Mouse (Mus musculus) heart, postnatal 4 days (tissue): ENCODE results near the gene Capn15. TPM values are rescaled to one million over a fixed set of nuclear protein-coding genes. Genes with fewer than 3 reads are reported as not detected.

Experiments
- DNase-seq: peaks from one replicate; pipeline ENCODE4 v3.0.0; 2021
- total RNA-seq, 2 experiments: library from RNA; stranded (reverse); gene quantifications; 2 replicates each; pipeline ENCODE4 v1.2.3; 2021

Gene Capn15
- total RNA-seq, 2 experiments from 2014 or later, result 13.0 to 16.7 TPM

- DNase-seq, result no peak
These were observed 30.9 kb downstream of the Capn15 start for GRCm38 (mm10) chr17:25954671-25955070.

GRCm38 (mm10) chr17:25953161-25953560 is 32.4 kb downstream of the Capn15 start:
- DNase-seq, result no peak

DNA sequence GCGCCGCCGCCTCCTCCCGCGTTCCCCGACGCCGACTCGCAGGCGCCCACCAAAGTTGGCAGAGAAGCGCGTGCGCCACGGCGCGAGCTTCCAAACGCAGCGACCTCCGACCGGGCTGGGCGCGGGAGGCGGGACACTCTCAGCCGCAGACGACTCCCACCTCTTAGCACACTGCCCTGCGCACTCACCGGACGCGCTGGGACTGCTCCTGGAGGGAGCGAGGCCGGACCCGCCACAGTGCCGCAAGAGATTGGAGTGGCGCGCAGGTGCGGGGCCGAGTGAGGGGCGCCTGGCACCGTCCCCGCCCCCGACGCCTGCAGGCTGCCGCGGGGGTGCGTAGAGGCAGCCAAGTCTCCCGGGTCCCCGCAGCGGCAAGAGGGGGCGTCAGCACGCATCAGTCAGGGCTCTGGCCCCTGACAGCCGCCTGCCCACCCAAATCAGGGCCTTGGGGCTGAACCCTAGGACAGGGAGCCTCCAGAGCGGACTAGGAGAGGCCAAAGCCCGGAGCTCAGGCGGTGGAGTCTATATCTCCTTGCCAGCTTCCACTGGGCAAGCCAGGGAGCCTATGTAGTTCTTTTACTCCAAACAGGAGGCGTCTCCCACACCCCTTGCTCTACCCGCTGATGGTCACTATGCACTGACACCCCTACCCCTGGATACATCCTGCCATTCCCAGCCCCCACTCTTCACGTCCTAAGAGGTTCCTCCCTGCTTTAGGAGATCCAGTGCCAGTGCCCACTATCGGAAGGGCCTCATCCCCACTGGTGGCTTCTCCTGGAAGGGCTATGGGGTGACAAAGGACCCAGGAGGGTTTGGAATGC is 33.6 kb downstream of the Capn15 start, which contains the start of gene A930017K11Rik:
A930017K11Rik (minus strand) TSS at position 763 of the 821 bp plus-strand sequence.
- DNase-seq, result no peak

- peak; percentile 23 for DNase-seq
These were observed 34.3 kb downstream of the Capn15 start for GRCm38 (mm10) chr17:25951225-25951802.

DNA sequence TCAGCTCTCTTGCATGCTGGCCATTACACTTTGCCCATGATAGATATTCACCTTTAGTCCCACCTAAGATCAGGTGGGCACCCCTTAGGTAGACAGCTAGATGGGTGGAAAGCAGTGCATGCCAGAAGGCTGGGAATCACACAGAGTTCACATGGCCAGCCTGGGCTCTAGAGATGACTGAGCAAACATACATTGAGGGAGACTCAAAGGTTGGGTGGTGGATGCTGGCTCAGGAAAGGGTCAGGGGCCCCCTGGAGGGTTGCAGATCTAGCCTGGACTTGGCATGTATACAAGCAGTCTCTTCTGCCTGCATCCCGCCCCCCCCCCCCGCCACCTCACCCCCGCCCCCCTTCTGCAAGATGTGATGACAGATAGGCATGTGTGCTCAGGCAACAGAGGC is 34.9 kb downstream of the Capn15 start:
- DNase-seq, result no peak

DNA sequence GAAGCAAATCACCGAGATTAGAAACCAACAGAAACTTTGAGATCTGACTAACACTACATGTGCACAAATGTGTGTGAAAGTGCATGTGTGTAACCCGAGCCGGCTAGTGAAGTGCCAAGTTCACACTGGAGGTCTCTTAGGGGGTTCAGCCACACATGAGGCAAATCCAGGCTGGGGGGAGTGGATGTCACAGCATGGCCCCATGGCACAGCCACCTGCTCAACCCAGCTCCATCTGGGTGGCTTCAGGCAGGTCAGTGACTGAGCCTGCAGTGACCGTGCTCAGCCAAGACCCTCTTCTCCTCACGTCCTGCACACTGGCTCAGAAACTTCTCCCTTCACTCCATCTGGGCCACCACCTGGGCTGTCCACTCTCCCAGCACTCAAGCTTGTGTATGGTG is 35.6 kb downstream of the Capn15 start:
- no peak for DNase-seq

DNA sequence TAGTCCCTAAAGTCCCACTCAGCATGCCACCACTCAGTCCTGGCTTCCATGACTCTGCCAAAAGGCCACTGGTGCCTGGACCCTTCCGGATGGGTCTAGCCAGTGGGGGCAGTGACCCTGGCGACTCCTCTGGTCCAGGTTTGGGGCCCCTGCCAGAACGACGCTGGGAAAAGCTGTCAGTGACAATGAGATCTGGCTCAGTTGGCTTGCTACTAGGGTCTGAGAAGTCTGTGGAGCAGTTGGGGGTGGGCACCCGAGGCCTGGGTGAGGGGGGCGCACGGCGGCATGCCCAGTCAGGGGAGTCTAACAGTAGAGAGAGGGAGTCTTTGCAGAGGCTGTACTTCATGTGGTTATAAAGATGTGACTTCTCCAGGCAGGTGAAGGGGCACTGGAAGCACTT is 37.5 kb downstream of the Capn15 start:
- DNase-seq, result no peak

GRCm38 (mm10) chr17:25947576-25947975 is 38.0 kb downstream of the Capn15 start:
- DNase-seq, result no peak

DNA sequence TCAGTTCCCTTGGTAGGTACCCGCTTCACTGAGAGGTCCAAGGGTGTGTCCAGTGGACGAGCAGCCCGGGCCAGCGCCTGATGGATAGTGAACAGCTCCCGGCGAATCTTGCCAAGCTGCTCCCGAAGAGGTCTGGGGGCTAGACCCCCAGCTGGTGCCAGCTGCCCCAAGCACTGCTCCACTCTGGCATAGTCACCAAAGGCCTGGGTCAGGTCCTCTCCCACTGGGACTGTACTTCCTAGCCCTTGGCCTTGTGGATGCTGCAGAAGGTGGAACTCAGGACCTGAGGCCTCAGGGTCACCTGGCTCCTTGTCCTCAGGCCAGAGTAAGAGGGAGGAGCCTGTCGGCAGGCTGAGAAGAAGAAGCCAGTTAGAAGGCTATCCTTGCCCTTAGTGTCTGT is 38.7 kb downstream of the Capn15 start:
- DNase-seq, result no peak

- DNase-seq, result no peak
These were observed 39.2 kb downstream of the Capn15 start for GRCm38 (mm10) chr17:25946349-25946748.

DNA sequence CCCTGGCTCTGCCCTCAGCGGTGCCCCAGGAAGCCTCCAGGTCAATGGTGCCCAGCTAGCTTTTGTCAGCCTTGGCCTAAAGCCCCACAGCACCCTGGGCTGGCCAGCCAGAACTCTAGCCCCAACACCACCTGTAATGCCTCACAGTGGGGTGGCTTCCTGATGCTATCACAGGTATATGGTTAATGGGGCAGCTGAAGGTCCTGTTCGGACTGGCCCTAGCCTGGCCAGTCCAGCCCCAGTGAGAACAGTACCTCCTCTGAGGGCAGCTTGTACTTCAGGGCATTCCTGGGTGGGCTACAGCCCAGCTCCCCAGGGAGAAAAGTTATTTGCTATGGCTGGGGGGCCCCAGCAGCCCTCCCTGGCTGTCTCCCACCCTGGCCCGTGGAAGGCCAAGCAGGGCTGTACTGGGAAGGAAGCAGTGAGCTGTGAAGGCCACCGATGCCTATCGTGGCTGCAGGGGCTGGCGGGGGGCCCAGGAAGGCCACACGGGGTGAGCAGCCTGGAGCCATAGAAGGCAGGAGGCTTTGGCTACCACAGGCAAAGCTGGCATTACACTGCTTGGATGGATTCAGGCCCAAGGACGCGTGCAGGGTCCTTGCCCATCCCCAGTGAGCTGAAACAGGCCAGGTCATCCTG is 40.0 kb downstream of the Capn15 start:
- no peak for DNase-seq

- no peak for DNase-seq
These were observed 41.0 kb downstream of the Capn15 start, which contains the start of the genes Pigq and Nhlrc4 for GRCm38 (mm10) chr17:25944366-25945163. TSS of gene Pigq (minus strand) at chr17:25944936. TSS of gene Nhlrc4 (minus strand) at chr17:25944961.

GRCm38 (mm10) chr17:25943769-25944168 is 41.8 kb downstream of the Capn15 start:
- no peak for DNase-seq

- DNase-seq, result no peak
These were observed 42.4 kb downstream of the Capn15 start for GRCm38 (mm10) chr17:25943221-25943620.

DNA sequence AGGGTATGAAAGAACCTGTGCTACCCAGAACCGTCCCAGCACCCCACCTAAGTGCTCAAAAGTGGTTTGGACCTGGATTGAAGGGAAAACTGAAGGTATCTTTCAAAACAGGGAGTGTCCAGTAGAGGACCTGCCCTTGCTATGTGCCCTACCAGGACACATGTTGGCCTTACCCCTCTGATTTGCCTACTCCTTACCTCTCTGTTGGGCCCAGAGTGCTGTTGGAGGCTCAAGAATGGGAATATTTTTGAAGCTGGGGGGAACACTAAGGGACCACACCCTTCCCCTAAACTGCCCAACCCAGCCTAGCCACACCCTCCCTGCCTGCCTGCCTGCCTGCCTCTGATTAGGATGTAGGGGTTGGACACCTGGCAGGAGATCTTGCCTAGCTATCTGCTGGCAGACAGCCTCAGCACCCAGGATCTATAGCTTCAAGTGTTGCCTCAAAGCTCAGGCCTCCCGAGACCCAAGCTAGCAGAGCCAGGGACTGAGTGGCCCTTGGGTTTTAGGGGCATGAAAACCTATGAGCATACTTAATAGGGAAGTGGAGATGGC is 42.9 kb downstream of the Capn15 start:
- no peak for DNase-seq

GRCm38 (mm10) chr17:25941511-25942241 is 43.9 kb downstream of the Capn15 start:
- peak; percentile 87 for DNase-seq

DNA sequence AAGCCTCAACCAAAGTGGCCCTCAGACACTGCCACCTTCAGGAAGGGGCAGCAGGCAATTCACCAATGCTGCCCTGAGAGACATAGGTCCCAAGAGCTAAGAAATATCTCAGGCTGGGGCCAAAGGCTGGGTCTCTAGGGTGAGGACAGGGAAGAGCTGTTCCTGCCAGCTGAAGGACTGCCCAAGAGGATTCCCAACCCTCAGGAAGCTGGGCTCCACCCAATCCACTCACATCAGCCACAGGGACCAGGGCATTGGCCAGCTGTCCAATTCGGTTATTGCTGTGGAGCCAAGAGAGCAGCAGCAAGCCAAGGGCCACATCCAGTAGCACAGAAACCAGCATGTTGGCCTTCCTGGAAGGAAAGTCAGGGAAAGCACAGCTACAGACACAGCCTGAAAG is 51.1 kb downstream of the Capn15 start:
- no peak for DNase-seq

GRCm38 (mm10) chr17:25925348-25925747 is 60.2 kb downstream of the Capn15 start:
- DNase-seq, result peak; percentile 52

DNA sequence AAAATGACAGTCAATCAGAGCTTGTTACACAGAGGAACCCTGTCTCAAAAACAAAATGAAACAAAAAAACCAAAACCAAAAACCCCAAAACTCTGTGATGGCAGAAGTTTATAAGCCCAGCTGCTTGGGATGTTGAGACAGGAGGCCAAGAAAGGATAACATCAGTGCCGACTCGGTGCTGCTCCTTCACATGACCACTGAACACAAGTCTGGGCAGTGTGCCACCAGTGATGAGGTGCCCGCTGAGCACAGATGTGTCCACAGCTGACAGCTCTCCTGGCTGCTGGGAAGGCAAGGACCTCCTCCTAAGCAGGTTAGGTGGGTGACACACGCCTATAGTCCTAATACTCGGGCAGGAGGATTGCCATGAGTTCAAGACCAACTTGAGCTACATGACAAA is 63.5 kb downstream of the Capn15 start:
- peak; percentile 24 for DNase-seq

DNA sequence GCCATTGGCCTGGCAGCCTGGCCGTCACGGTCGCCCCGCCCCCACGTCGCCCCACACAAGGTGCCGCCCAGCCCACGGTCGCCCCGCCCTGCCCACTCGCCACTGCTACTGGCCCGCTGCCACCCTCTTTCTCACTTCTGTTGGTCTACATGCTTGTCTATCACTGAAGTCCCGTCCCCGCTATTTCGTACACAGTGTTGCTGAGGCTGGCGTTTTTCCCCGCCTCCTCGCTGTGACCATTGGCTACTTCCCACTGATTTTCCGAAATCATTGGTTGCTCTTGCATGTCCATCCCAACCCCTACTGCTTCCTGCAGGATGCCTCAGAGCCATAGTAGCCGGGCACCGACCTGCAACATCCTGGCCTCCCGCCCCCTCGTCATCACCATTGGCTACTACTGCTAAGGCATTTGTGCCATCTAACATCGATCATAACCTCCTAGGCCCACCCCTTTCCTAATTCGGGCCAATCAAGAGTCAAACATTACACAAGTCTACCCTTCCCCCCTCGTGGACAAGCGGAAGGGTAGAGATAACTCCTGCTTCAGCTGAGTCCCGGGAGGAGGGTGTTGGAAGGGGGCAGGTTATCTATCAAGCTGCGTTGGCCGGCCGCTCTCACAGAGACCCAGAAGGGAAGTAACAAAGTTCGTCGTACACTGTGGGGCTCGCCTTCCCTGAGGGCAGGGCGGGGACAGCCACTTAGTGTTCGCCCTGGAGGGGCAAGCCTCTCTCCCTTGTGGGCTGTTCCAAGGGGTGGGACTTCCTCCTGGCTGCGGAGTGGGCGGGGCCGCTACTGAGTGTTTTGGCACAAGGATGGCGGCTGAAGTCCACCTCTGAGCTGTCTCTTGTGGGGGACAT is 65.6 kb downstream of the Capn15 start:
- DNase-seq, result peak; percentile 100
